Mouse (Mus musculus): ENCODE measurements around the gene Cpt1c.

- TF ChIP-seq POLR2A (IDR thresholded peaks at IDR 0.05; ENCODE audit: low read depth, low read length) = no peak
- no peak for TF ChIP-seq CTCF (conservative IDR thresholded peaks at IDR 0.05 in 1 of 2, IDR thresholded peaks at IDR 0.05 in 1 of 2; ENCODE audit: low read depth in 2 of 2, low read length in 2 of 2)
- no peak for TF ChIP-seq ETS1 (conservative IDR thresholded peaks at IDR 0.05; ENCODE audit: low read depth, low read length)
- no peak for TF ChIP-seq RAD21 (IDR thresholded peaks at IDR 0.05; ENCODE audit: low read depth, low read length)
- no peak for TF ChIP-seq KAT2A (IDR thresholded peaks at IDR 0.05; ENCODE audit: insufficient replicate concordance, low read length)
- TF ChIP-seq POLR2AphosphoS2 (IDR thresholded peaks at IDR 0.05; ENCODE audit: low read depth, low read length) = no peak
- TF ChIP-seq ZC3H11A (IDR thresholded peaks at IDR 0.05; ENCODE audit: low read depth, low read length) = no peak
- 0 out of 2 replicates have a peak, but pooled peaks have one; percentile 59 for TF ChIP-seq TBP (conservative IDR thresholded peaks at IDR 0.05; ENCODE audit: low read depth, low read length)
- no peak for TF ChIP-seq USF1 (IDR thresholded peaks at IDR 0.05; ENCODE audit: low read depth, low read length)
These were observed 21.9 kb downstream of the Cpt1c start for GRCm38 (mm10) chr7:44952611-44953306.

Data from CH12.LX (cell line).